Mouse (Mus musculus) embryonic facial prominence, embryonic 13.5 days (tissue): ENCODE measurements at regions not wholly inside any gene's neighbourhood (a gene's known extent, or its start where the extent isn't known, plus 50 kb on each side); places are given as distances from the start of the nearest gene placed in this dataset.

Experiments
- ATAC-seq: fragments of 200-750 bp; cut with Nextera tagmentation; 2 replicates; pipeline ENCODE4 v1.8.0; 2017; ENCODE audit warnings: low read depth; ENCODE audit not compliant: insufficient number of reproducible peaks, insufficient read depth, low FRiP score, low TSS enrichment
- H3K27ac ChIP-seq: fragments of 300-500 bp; sonication (generic); 2 replicates; pipeline ENCODE4 v1.5.1; 2015; ENCODE audit warnings: moderate library complexity, mild to moderate bottlenecking, inconsistent platforms
- H3K27me3 ChIP-seq: fragments of 300-500 bp; sonication (generic); 2 replicates; pipeline ENCODE4 v1.6.1; 2015; ENCODE audit warnings: mild to moderate bottlenecking, inconsistent platforms
- H3K36me3 ChIP-seq: fragments of 300-500 bp; sonication (generic); 2 replicates; pipeline ENCODE4 v1.6.1; 2015; ENCODE audit warnings: mild to moderate bottlenecking, inconsistent platforms
- H3K4me1 ChIP-seq: fragments of 300-500 bp; sonication (generic); 2 replicates; pipeline ENCODE4 v1.6.1; 2015; ENCODE audit warnings: inconsistent platforms
- H3K4me2 ChIP-seq: fragments of 300-500 bp; sonication (generic); 2 replicates; pipeline ENCODE4 v1.6.1; 2015; ENCODE audit warnings: moderate library complexity, mild to moderate bottlenecking, inconsistent platforms
- H3K4me3 ChIP-seq: fragments of 300-500 bp; sonication (generic); 2 replicates; pipeline ENCODE4 v1.5.1; 2015; ENCODE audit warnings: mild to moderate bottlenecking, inconsistent platforms
- H3K9ac ChIP-seq: fragments of 300-500 bp; sonication (generic); 2 replicates; pipeline ENCODE4 v1.6.1; 2015; ENCODE audit warnings: mild to moderate bottlenecking, inconsistent platforms
- H3K9me3 ChIP-seq: fragments of 300-500 bp; sonication (generic); 2 replicates; pipeline ENCODE4 v1.6.1; 2016; ENCODE audit warnings: inconsistent platforms
- WGBS: fragments of 180-500 bp; shearing (Covaris S2); methylation state at CpG from one replicate; pipeline ENCODE4 v1.1.7; 2015; ENCODE audit warnings: mixed read lengths; 5-methylcytosine and 5-hydroxymethylcytosine counted together

GRCm38 (mm10) chr11:31771491-31772439, 100.1 kb upstream of the Bod1 start:
- Histone ChIP-seq H3K36me3 (no peaks in the 10 kb centered on the region), H3K4me3 (no peak overlapping the region), H3K27ac (no peak overlapping the region), H3K4me2 (no peak overlapping the region), H3K9ac (no peak overlapping the region), H3K27me3 (no peaks in the 10 kb centered on the region), H3K9me3 (no peaks in the 10 kb centered on the region), H3K4me1 (no peaks in the 10 kb centered on the region)
- WGBS = 79% methylated on average over 6 of the region's 6 CpGs
- ATAC-seq = no peak

GRCm38 (mm10) chr11:31777531-31777930, 94.5 kb upstream of the Cpeb4 start:
- Histone ChIP-seq H3K4me3 (no peak overlapping the region), H3K27ac (no peak overlapping the region), H3K36me3 (no peaks in the 10 kb centered on the region), H3K4me1 (no peaks in the 10 kb centered on the region), H3K9ac (no peak overlapping the region), H3K9me3 (no peaks in the 10 kb centered on the region), H3K4me2 (no peak overlapping the region), H3K27me3 (no peaks in the 10 kb centered on the region)
- ATAC-seq = no peak
- WGBS = 77% methylated on average over 8 of the region's 8 CpGs

GRCm38 (mm10) chr11:31778766-31779165, 93.2 kb upstream of the Cpeb4 start:
- Histone ChIP-seq H3K4me3 (no peak overlapping the region), H3K27me3 (no peaks in the 10 kb centered on the region), H3K9me3 (peaks cover 8% of the 10 kb centered on the region; the same call in 1 of the 2 replicates), H3K4me2 (no peak overlapping the region), H3K4me1 (no peaks in the 10 kb centered on the region), H3K9ac (no peak overlapping the region), H3K27ac (no peak overlapping the region), H3K36me3 (no peaks in the 10 kb centered on the region)
- ATAC-seq = no peak
- 44% methylated on average over 4 of the region's 4 CpGs for WGBS

- Histone ChIP-seq H3K4me1 (no peaks in the 10 kb centered on the region), H3K4me3 (no peak overlapping the region), H3K4me2 (no peak overlapping the region), H3K36me3 (no peaks in the 10 kb centered on the region), H3K9me3 (peaks cover 9% of the 10 kb centered on the region; the same call in 1 of the 2 replicates), H3K9ac (no peak overlapping the region), H3K27ac (no peak overlapping the region), H3K27me3 (no peaks in the 10 kb centered on the region)
- WGBS = 88% methylated on average over 2 of the region's 2 CpGs
- no peak for ATAC-seq
Measured at GRCm38 (mm10) chr11:31779267-31779666, 92.7 kb upstream of the Cpeb4 start.

GRCm38 (mm10) chr11:31780969-31781368, 91.0 kb upstream of the Cpeb4 start:
- no peaks in the 10 kb centered on the region for H3K36me3 ChIP-seq
- no peak overlapping the region for H3K4me2 ChIP-seq
- no peak for ATAC-seq
- H3K27ac ChIP-seq = no peak overlapping the region
- 83% methylated on average over 6 of the region's 6 CpGs for WGBS
- no peak overlapping the region for H3K4me3 ChIP-seq
- peaks cover 9% of the 10 kb centered on the region; the same call in 1 of the 2 replicates for H3K9me3 ChIP-seq
- H3K4me1 ChIP-seq = no peaks in the 10 kb centered on the region
- no peak overlapping the region for H3K9ac ChIP-seq
- H3K27me3 ChIP-seq = no peaks in the 10 kb centered on the region

GRCm38 (mm10) chr11:31781605-31782004, 90.4 kb upstream of the Cpeb4 start:
- H3K27me3 ChIP-seq = no peaks in the 10 kb centered on the region
- H3K4me1 ChIP-seq = no peaks in the 10 kb centered on the region
- no peaks in the 10 kb centered on the region for H3K36me3 ChIP-seq
- H3K9me3 ChIP-seq = peaks cover 9% of the 10 kb centered on the region; the same call in 1 of the 2 replicates
- no peak overlapping the region for H3K9ac ChIP-seq
- ATAC-seq = no peak
- no peak overlapping the region for H3K4me3 ChIP-seq
- no peak overlapping the region for H3K27ac ChIP-seq
- H3K4me2 ChIP-seq = no peak overlapping the region
- 84% methylated on average over 6 of the region's 6 CpGs for WGBS

- no peaks in the 10 kb centered on the region for H3K27me3 ChIP-seq
- no peak overlapping the region for H3K4me2 ChIP-seq
- no peak overlapping the region for H3K27ac ChIP-seq
- H3K4me1 ChIP-seq = no peaks in the 10 kb centered on the region
- peaks cover 9% of the 10 kb centered on the region; the same call in 1 of the 2 replicates for H3K9me3 ChIP-seq
- 88% methylated on average over 4 of the region's 4 CpGs for WGBS
- no peak overlapping the region for H3K4me3 ChIP-seq
- no peak overlapping the region for H3K9ac ChIP-seq
- ATAC-seq = no peak
- no peaks in the 10 kb centered on the region for H3K36me3 ChIP-seq
Measured at GRCm38 (mm10) chr11:31783506-31784063, 88.4 kb upstream of the Cpeb4 start.

GRCm38 (mm10) chr11:31784332-31784901, 87.6 kb upstream of the Cpeb4 start:
- H3K36me3 ChIP-seq = no peaks in the 10 kb centered on the region
- H3K4me2 ChIP-seq = no peak overlapping the region
- H3K9ac ChIP-seq = no peak overlapping the region
- H3K9me3 ChIP-seq = peaks cover 9% of the 10 kb centered on the region; the same call in 1 of the 2 replicates
- no peak overlapping the region for H3K27ac ChIP-seq
- H3K27me3 ChIP-seq = no peaks in the 10 kb centered on the region
- ATAC-seq = no peak
- H3K4me1 ChIP-seq = no peaks in the 10 kb centered on the region
- 88% methylated on average over 6 of the region's 6 CpGs for WGBS
- H3K4me3 ChIP-seq = no peak overlapping the region

GRCm38 (mm10) chr11:31785160-31785559, 86.9 kb upstream of the Cpeb4 start:
- no peak overlapping the region for H3K4me3 ChIP-seq

GRCm38 (mm10) chr11:31787376-31787775, 84.6 kb upstream of the Cpeb4 start:
- peaks cover 9% of the 10 kb centered on the region; the same call in 1 of the 2 replicates for H3K9me3 ChIP-seq
- 49% methylated on average over 2 of the region's 2 CpGs for WGBS
- H3K9ac ChIP-seq = no peak overlapping the region
- no peak overlapping the region for H3K4me2 ChIP-seq
- no peaks in the 10 kb centered on the region for H3K4me1 ChIP-seq
- H3K4me3 ChIP-seq = no peak overlapping the region
- H3K36me3 ChIP-seq = no peaks in the 10 kb centered on the region
- no peak for ATAC-seq
- no peaks in the 10 kb centered on the region for H3K27me3 ChIP-seq
- H3K27ac ChIP-seq = no peak overlapping the region

More at GRCm38 (mm10) chr11:31785160-31785559, 86.9 kb upstream of the Cpeb4 start:
- Histone ChIP-seq H3K4me1 (no peaks in the 10 kb centered on the region), H3K27me3 (no peaks in the 10 kb centered on the region), H3K9me3 (peaks cover 9% of the 10 kb centered on the region; the same call in 1 of the 2 replicates), H3K36me3 (no peaks in the 10 kb centered on the region), H3K27ac (no peak overlapping the region), H3K9ac (no peak overlapping the region), H3K4me2 (no peak overlapping the region)
- ATAC-seq = no peak
- WGBS = 85% methylated on average over 7 of the region's 7 CpGs

- WGBS = 41% methylated on average over 2 of the region's 2 CpGs
- ATAC-seq = no peak
- Histone ChIP-seq H3K4me3 (no peak overlapping the region), H3K4me1 (no peaks in the 10 kb centered on the region), H3K4me2 (no peak overlapping the region), H3K27ac (no peak overlapping the region), H3K9ac (no peak overlapping the region), H3K9me3 (peaks cover 6% of the 10 kb centered on the region; the same call in 1 of the 2 replicates), H3K36me3 (no peaks in the 10 kb centered on the region), H3K27me3 (no peaks in the 10 kb centered on the region)
Measured at GRCm38 (mm10) chr11:31787917-31788703, 83.9 kb upstream of the Cpeb4 start.
